Mouse (Mus musculus): Measurements from ENCODE around the gene Nrxn3. TPM values are rescaled to one million over a fixed set of nuclear protein-coding genes. Genes with fewer than 3 reads are reported as not detected.

Nrxn3 gene
- 0.74 and 0.78 TPM in 2 replicates for polyA plus RNA-seq (2016; fragmentation: Nextera tagmentation; extraction: Ambion mirVana)

- Histone ChIP-seq H3K4me1 (replicated peaks) (no peaks in the 10 kb centered on the region), H3K9ac (replicated peaks) (no peak within 1 kb of the TSS; the same call in 1 of the 2 replicates), H3K4me2 (peak within 1 kb of the TSS; percentile 52), H3K4me3 (replicated peaks) (peak within 1 kb of the TSS; percentile 24), H3K27me3 (peaks cover 3% of the 10 kb centered on the region), H3K27ac (no peak within 1 kb of the TSS), H3K36me3 (no peaks in the 10 kb centered on the region), H3K9me3 (no peaks in the 10 kb centered on the region)
- peak; percentile 76; the same call in 1 of the 2 replicates for ATAC-seq (ENCODE audit: insufficient number of reproducible peaks, insufficient read depth, low FRiP score, low TSS enrichment, low read depth)
- WGBS = 3% methylated on average over 9 of the region's 9 CpGs
These were observed at the start of gene Nrxn3 for GRCm38 (mm10) chr12:88722691-88723070. Gene Nrxn3, plus strand, starts transcription at chr12:88722876.

GRCm38 (mm10) chr12:88704159-88704846 lies 18.4 kb upstream of the Nrxn3 start:
- no peak for ATAC-seq (ENCODE audit: insufficient number of reproducible peaks, insufficient read depth, low FRiP score, low TSS enrichment, low read depth)
- H3K27ac ChIP-seq = no peak overlapping the region
- no peak overlapping the region for H3K4me2 ChIP-seq
- H3K4me3 ChIP-seq (replicated peaks) = no peak overlapping the region
- no peaks in the 10 kb centered on the region for H3K4me1 ChIP-seq (replicated peaks)
- 33% methylated on average over 10 of the region's 10 CpGs for WGBS
- no peaks in the 10 kb centered on the region for H3K27me3 ChIP-seq
- H3K9me3 ChIP-seq = no peaks in the 10 kb centered on the region
- no peaks in the 10 kb centered on the region for H3K36me3 ChIP-seq
- no peak overlapping the region for H3K9ac ChIP-seq (replicated peaks)

- no peaks in the 10 kb centered on the region for H3K36me3 ChIP-seq
- no peak for ATAC-seq (ENCODE audit: insufficient number of reproducible peaks, insufficient read depth, low FRiP score, low TSS enrichment, low read depth)
- no peaks in the 10 kb centered on the region for H3K27me3 ChIP-seq
- no peaks in the 10 kb centered on the region for H3K9me3 ChIP-seq
- WGBS = 62% methylated on average over 3 of the region's 3 CpGs
- no peak overlapping the region for H3K27ac ChIP-seq
- no peaks in the 10 kb centered on the region for H3K4me1 ChIP-seq (replicated peaks)
- no peak overlapping the region for H3K4me2 ChIP-seq
- H3K4me3 ChIP-seq (replicated peaks) = no peak overlapping the region
- H3K9ac ChIP-seq (replicated peaks) = no peak overlapping the region
These were observed 16.7 kb upstream of the Nrxn3 start for GRCm38 (mm10) chr12:88705959-88706358.

GRCm38 (mm10) chr12:88707786-88708185 lies 14.9 kb upstream of the Nrxn3 start:
- H3K4me2 ChIP-seq = no peak overlapping the region
- no peaks in the 10 kb centered on the region for H3K9me3 ChIP-seq
- H3K9ac ChIP-seq (replicated peaks) = no peak overlapping the region
- H3K36me3 ChIP-seq = no peaks in the 10 kb centered on the region
- H3K27me3 ChIP-seq = no peaks in the 10 kb centered on the region
- 78% methylated on average over 3 of the region's 3 CpGs for WGBS
- H3K27ac ChIP-seq = no peak overlapping the region
- H3K4me3 ChIP-seq (replicated peaks) = no peak overlapping the region
- no peak for ATAC-seq (ENCODE audit: insufficient number of reproducible peaks, insufficient read depth, low FRiP score, low TSS enrichment, low read depth)
- H3K4me1 ChIP-seq (replicated peaks) = no peaks in the 10 kb centered on the region

- H3K36me3 ChIP-seq = no peaks in the 10 kb centered on the region
- H3K4me1 ChIP-seq (replicated peaks) = no peaks in the 10 kb centered on the region
- 11% methylated on average over 11 of the region's 11 CpGs for WGBS
- no peak overlapping the region for H3K27ac ChIP-seq
- H3K9ac ChIP-seq (replicated peaks) = no peak overlapping the region
- no peak overlapping the region for H3K4me2 ChIP-seq
- H3K4me3 ChIP-seq (replicated peaks) = no peak overlapping the region
- no peak for ATAC-seq (ENCODE audit: insufficient number of reproducible peaks, insufficient read depth, low FRiP score, low TSS enrichment, low read depth)
- no peaks in the 10 kb centered on the region for H3K27me3 ChIP-seq
- no peaks in the 10 kb centered on the region for H3K9me3 ChIP-seq
These were observed 13.5 kb upstream of the Nrxn3 start for GRCm38 (mm10) chr12:88709223-88709622.

GRCm38 (mm10) chr12:88713456-88713855 lies 9.2 kb upstream of the Nrxn3 start:
- Histone ChIP-seq H3K9me3 (no peaks in the 10 kb centered on the region), H3K27ac (no peak overlapping the region), H3K27me3 (no peaks in the 10 kb centered on the region), H3K4me2 (no peak overlapping the region), H3K9ac (replicated peaks) (no peak overlapping the region), H3K36me3 (no peaks in the 10 kb centered on the region), H3K4me3 (replicated peaks) (no peak overlapping the region), H3K4me1 (replicated peaks) (no peaks in the 10 kb centered on the region)
- ATAC-seq (ENCODE audit: insufficient number of reproducible peaks, insufficient read depth, low FRiP score, low TSS enrichment, low read depth) = no peak
- 72% methylated on average over 4 of the region's 4 CpGs for WGBS

- Histone ChIP-seq H3K9me3 (no peaks in the 10 kb centered on the region), H3K27me3 (peaks cover 3% of the 10 kb centered on the region), H3K4me1 (replicated peaks) (no peaks in the 10 kb centered on the region), H3K9ac (replicated peaks) (no peak overlapping the region), H3K27ac (no peak overlapping the region), H3K4me2 (peak overlapping the region; percentile 52; the same call in 1 of the 2 replicates), H3K4me3 (replicated peaks) (no peak overlapping the region), H3K36me3 (no peaks in the 10 kb centered on the region)
- ATAC-seq (ENCODE audit: insufficient number of reproducible peaks, insufficient read depth, low FRiP score, low TSS enrichment, low read depth) = no peak
- WGBS = 38% methylated on average over 3 of the region's 3 CpGs
These were observed 515 bp upstream of the Nrxn3 start for GRCm38 (mm10) chr12:88722031-88722690.

GRCm38 (mm10) chr12:88726316-88726715 lies 3.6 kb downstream of the Nrxn3 start:
- Histone ChIP-seq H3K9ac (replicated peaks) (no peak overlapping the region), H3K36me3 (no peaks in the 10 kb centered on the region), H3K4me3 (replicated peaks) (no peak overlapping the region), H3K9me3 (no peaks in the 10 kb centered on the region), H3K4me1 (replicated peaks) (no peaks in the 10 kb centered on the region), H3K4me2 (no peak overlapping the region), H3K27me3 (peaks cover 3% of the 10 kb centered on the region), H3K27ac (no peak overlapping the region)
- no peak for ATAC-seq (ENCODE audit: insufficient number of reproducible peaks, insufficient read depth, low FRiP score, low TSS enrichment, low read depth)
- WGBS = 91% methylated on average over 13 of the region's 13 CpGs

GRCm38 (mm10) chr12:88726755-88727154 lies 4.1 kb downstream of the Nrxn3 start:
- H3K9ac ChIP-seq (replicated peaks) = no peak overlapping the region
- no peak for ATAC-seq (ENCODE audit: insufficient number of reproducible peaks, insufficient read depth, low FRiP score, low TSS enrichment, low read depth)
- WGBS = 84% methylated on average over 6 of the region's 6 CpGs
- no peak overlapping the region for H3K27ac ChIP-seq
- H3K4me3 ChIP-seq (replicated peaks) = no peak overlapping the region
- no peak overlapping the region for H3K4me2 ChIP-seq
- no peaks in the 10 kb centered on the region for H3K36me3 ChIP-seq
- H3K4me1 ChIP-seq (replicated peaks) = no peaks in the 10 kb centered on the region
- peaks cover 3% of the 10 kb centered on the region for H3K27me3 ChIP-seq
- H3K9me3 ChIP-seq = no peaks in the 10 kb centered on the region

GRCm38 (mm10) chr12:88730720-88731119 lies 8.0 kb downstream of the Nrxn3 start:
- Histone ChIP-seq H3K4me2 (no peak overlapping the region), H3K27ac (no peak overlapping the region), H3K9me3 (no peaks in the 10 kb centered on the region), H3K36me3 (no peaks in the 10 kb centered on the region), H3K27me3 (no peaks in the 10 kb centered on the region), H3K9ac (replicated peaks) (no peak overlapping the region), H3K4me1 (replicated peaks) (no peaks in the 10 kb centered on the region), H3K4me3 (replicated peaks) (no peak overlapping the region)
- 44% methylated on average over 2 of the region's 2 CpGs for WGBS
- ATAC-seq (ENCODE audit: insufficient number of reproducible peaks, insufficient read depth, low FRiP score, low TSS enrichment, low read depth) = no peak

GRCm38 (mm10) chr12:88735045-88735444 lies 12.4 kb downstream of the Nrxn3 start:
- no peak overlapping the region for H3K4me2 ChIP-seq
- no peaks in the 10 kb centered on the region for H3K27me3 ChIP-seq
- H3K36me3 ChIP-seq = no peaks in the 10 kb centered on the region
- 50% methylated on average over 1 of the region's 1 CpGs for WGBS
- ATAC-seq (ENCODE audit: insufficient number of reproducible peaks, insufficient read depth, low FRiP score, low TSS enrichment, low read depth) = no peak
- no peak overlapping the region for H3K4me3 ChIP-seq (replicated peaks)
- H3K9ac ChIP-seq (replicated peaks) = no peak overlapping the region
- no peaks in the 10 kb centered on the region for H3K9me3 ChIP-seq
- H3K27ac ChIP-seq = no peak overlapping the region
- H3K4me1 ChIP-seq (replicated peaks) = no peaks in the 10 kb centered on the region
